Mouse (Mus musculus) heart, embryonic 11.5 days (tissue): ENCODE measurements at regions not wholly inside any gene's neighbourhood (a gene's known extent, or its start where the extent isn't known, plus 50 kb on each side); places are given as distances from the start of the nearest gene placed in this dataset.

ENCODE experiments used
- ATAC-seq: fragments of 200-750 bp; cut with Nextera tagmentation; replicated peaks from 2 replicates; pipeline ENCODE4 v1.8.0; 2017; ENCODE audit warnings: moderate library complexity; ENCODE audit not compliant: insufficient number of reproducible peaks, low FRiP score, low TSS enrichment
- H3K27ac ChIP-seq: fragments of 300-500 bp; sonication (generic); 2 replicates; pipeline ENCODE4 v1.5.1; 2014; ENCODE audit warnings: mild to moderate bottlenecking, low read depth, low read length
- H3K27me3 ChIP-seq: fragments of 300-500 bp; sonication (generic); 2 replicates; pipeline ENCODE4 v1.6.1; 2014; ENCODE audit warnings: mild to moderate bottlenecking, low read length, mixed read lengths; ENCODE audit not compliant: control insufficient read depth, insufficient read depth
- H3K36me3 ChIP-seq: fragments of 300-500 bp; sonication (generic); 2 replicates; pipeline ENCODE4 v1.6.1; 2014; ENCODE audit warnings: mild to moderate bottlenecking, low read length, moderate library complexity, mixed read lengths; ENCODE audit not compliant: control insufficient read depth, insufficient read depth
- H3K4me1 ChIP-seq: fragments of 300-500 bp; sonication (generic); 2 replicates; pipeline ENCODE4 v1.6.1; 2014; ENCODE audit warnings: low read length; ENCODE audit not compliant: control insufficient read depth, insufficient read depth
- H3K4me2 ChIP-seq: fragments of 300-500 bp; sonication (generic); 2 replicates; pipeline ENCODE4 v1.6.1; 2014; ENCODE audit warnings: mild to moderate bottlenecking, moderate library complexity
- H3K4me3 ChIP-seq: fragments of 300-500 bp; sonication (generic); 2 replicates; pipeline ENCODE4 v1.5.1; 2014; ENCODE audit warnings: low read depth, low read length
- H3K9ac ChIP-seq: fragments of 300-500 bp; sonication (generic); 2 replicates; pipeline ENCODE4 v1.6.1; 2014; ENCODE audit warnings: mild to moderate bottlenecking, low read depth, low read length, moderate library complexity
- H3K9me3 ChIP-seq: fragments of 300-500 bp; sonication (generic); replicated peaks from 2 replicates; pipeline ENCODE4 v1.6.1; 2016; ENCODE audit warnings: low read length; ENCODE audit not compliant: control insufficient read depth
- WGBS: fragments of 180-500 bp; shearing (Covaris S2); extraction: QIAGEN DNeasy Blood & Tissue Kit; methylation state at CpG from one replicate; pipeline ENCODE4 v1.1.7; 2014; ENCODE audit not compliant: insufficient replicate concordance; 5-methylcytosine and 5-hydroxymethylcytosine counted together

DNA sequence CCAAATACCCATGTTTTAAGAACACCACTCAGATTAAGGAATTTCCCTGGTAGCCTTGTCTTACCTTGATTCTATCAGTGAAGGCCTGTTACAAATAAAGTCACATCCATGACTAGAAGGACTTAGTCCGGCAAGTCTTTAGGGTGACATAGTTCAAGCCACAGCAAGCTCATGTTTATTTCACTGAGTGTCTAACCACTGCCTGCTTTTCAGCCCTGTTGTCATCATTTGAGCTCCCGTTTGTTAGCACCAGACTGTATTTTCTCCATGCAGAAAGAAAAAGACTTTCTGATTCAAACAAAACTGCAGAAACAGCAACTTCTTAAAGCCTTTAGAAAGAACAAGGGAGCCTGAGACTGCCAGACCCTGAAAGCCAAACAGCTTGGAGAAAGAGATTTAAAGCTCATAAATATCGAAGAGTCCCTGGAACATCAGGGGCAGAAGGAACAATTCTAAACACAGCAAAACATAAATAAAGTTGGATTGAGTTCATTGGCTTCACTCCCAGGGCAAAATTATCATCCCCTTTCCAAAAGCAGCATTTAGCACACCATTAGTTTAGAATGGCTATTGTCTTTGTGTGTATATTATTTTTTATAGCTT is 451.9 kb upstream of the Sptlc3 start:
- Histone ChIP-seq H3K4me1 (no peaks in the 10 kb centered on the region), H3K9me3 (no peaks in the 10 kb centered on the region), H3K36me3 (no peaks in the 10 kb centered on the region), H3K4me2 (no peak overlapping the region), H3K27ac (no peak overlapping the region), H3K9ac (no peak overlapping the region), H3K4me3 (no peak overlapping the region), H3K27me3 (no peaks in the 10 kb centered on the region)
- no peak for ATAC-seq
- 80% methylated on average over 3 of the region's 3 CpGs for WGBS

- H3K36me3 ChIP-seq, result no peaks in the 10 kb centered on the region
- ATAC-seq, result no peak
- no peaks in the 10 kb centered on the region for H3K27me3 ChIP-seq
- no peaks in the 10 kb centered on the region for H3K4me1 ChIP-seq
- no peak overlapping the region for H3K9ac ChIP-seq
- H3K4me3 ChIP-seq, result no peak overlapping the region
- no peak overlapping the region for H3K27ac ChIP-seq
- H3K4me2 ChIP-seq, result no peak overlapping the region
- no peaks in the 10 kb centered on the region for H3K9me3 ChIP-seq
- WGBS, result 80% methylated on average over 3 of the region's 3 CpGs
Observed at GRCm38 (mm10) chr2:139044684-139045083, 449.0 kb upstream of the Sptlc3 start.

GRCm38 (mm10) chr2:139055249-139055648 is 438.5 kb upstream of the Sptlc3 start:
- no peaks in the 10 kb centered on the region for H3K9me3 ChIP-seq
- 62% methylated on average over 2 of the region's 2 CpGs for WGBS
- H3K27ac ChIP-seq, result no peak overlapping the region
- no peaks in the 10 kb centered on the region for H3K4me1 ChIP-seq
- H3K4me3 ChIP-seq, result no peak overlapping the region
- no peak overlapping the region for H3K9ac ChIP-seq
- H3K4me2 ChIP-seq, result no peak overlapping the region
- ATAC-seq, result no peak
- no peaks in the 10 kb centered on the region for H3K36me3 ChIP-seq
- no peaks in the 10 kb centered on the region for H3K27me3 ChIP-seq

GRCm38 (mm10) chr2:139069276-139069961 is 424.3 kb upstream of the Sptlc3 start:
- H3K4me2 ChIP-seq, result no peak overlapping the region
- no peak overlapping the region for H3K4me3 ChIP-seq
- H3K27ac ChIP-seq, result no peak overlapping the region
- WGBS, result 79% methylated on average over 6 of the region's 6 CpGs
- H3K9me3 ChIP-seq, result no peaks in the 10 kb centered on the region
- H3K27me3 ChIP-seq, result no peaks in the 10 kb centered on the region
- H3K36me3 ChIP-seq, result no peaks in the 10 kb centered on the region
- no peak overlapping the region for H3K9ac ChIP-seq
- ATAC-seq, result no peak
- H3K4me1 ChIP-seq, result no peaks in the 10 kb centered on the region

DNA sequence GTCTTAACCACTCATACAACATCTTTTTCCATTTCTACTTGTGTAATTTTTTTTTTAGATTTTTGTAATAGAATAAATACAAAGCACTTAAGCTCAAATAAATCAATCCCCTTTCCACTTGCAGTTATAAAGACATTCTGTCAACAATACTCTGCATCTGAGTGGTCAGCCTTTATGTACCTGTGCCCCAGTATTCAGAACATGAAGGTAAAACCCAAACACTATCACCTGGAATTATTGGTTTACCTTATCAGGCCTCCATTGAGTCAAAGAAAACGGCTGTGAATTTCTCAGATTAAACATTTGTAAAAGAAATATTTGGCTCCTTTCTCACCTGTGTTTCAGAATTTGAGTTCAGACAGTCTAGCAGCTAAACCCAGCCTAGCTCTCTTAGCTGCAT is 422.0 kb upstream of the Sptlc3 start:
- Histone ChIP-seq H3K4me2 (no peak overlapping the region), H3K27me3 (no peaks in the 10 kb centered on the region), H3K9ac (no peak overlapping the region), H3K4me1 (no peaks in the 10 kb centered on the region), H3K4me3 (no peak overlapping the region), H3K36me3 (no peaks in the 10 kb centered on the region), H3K27ac (no peak overlapping the region), H3K9me3 (no peaks in the 10 kb centered on the region)
- WGBS, result 64% methylated on average over 1 of the region's 1 CpGs
- ATAC-seq, result no peak

DNA sequence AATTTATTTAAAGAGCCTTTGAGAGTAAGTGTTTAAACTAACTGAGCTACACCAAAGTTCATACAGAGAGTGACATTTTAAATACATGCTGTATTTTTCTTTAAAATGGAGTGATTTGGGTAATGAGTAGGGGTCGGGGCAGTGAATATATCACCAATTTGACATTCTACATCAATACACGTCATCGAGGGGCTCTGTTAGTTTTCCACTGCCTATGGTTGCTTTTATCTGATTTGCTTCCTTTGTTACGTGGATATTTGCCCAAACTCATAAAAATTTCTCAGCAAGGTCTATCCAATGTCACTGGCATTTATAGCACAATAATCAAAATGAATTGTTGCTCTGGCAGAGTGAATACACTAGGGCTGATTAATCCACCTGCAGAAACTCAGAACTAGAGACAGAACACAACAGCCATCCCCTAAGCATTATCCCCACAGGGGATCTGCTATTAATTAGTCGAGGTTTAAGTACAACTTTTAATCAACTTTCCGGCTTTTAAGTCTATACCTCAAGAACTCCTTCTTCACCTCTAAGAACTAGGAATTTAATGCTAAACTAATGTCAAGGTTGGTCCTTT is 400.1 kb upstream of the Sptlc3 start:
- H3K9me3 ChIP-seq, result no peaks in the 10 kb centered on the region
- H3K36me3 ChIP-seq, result no peaks in the 10 kb centered on the region
- H3K4me1 ChIP-seq, result no peaks in the 10 kb centered on the region
- H3K27me3 ChIP-seq, result no peaks in the 10 kb centered on the region
- H3K27ac ChIP-seq, result no peak overlapping the region
- no peak overlapping the region for H3K4me2 ChIP-seq
- ATAC-seq, result no peak
- H3K9ac ChIP-seq, result no peak overlapping the region
- 65% methylated on average over 6 of the region's 6 CpGs for WGBS
- H3K4me3 ChIP-seq, result no peak overlapping the region

DNA sequence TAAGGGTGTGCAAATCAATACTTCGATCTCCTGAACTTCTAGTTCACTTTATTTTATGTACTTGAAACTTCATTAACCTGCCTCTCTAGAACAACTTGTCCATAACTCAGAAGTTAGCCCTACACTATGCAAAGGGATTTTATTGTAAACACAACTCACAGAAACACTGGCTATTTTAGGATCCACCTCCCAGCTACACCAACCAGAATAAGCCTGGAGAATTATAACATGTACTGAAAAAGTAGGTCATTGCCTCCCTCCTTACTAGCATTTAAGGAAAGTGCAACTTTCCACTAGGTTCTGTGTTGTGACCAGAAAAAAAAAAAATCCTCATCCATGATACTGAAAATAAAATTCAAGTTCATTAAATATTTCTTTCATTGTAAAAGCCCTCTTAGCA is 382.0 kb upstream of the Sptlc3 start:
- no peak for ATAC-seq

GRCm38 (mm10) chr2:139114523-139114922 is 379.2 kb upstream of the Sptlc3 start:
- no peaks in the 10 kb centered on the region for H3K9me3 ChIP-seq
- H3K4me2 ChIP-seq, result no peak overlapping the region
- ATAC-seq, result no peak
- no peak overlapping the region for H3K9ac ChIP-seq
- no peaks in the 10 kb centered on the region for H3K4me1 ChIP-seq
- no peaks in the 10 kb centered on the region for H3K27me3 ChIP-seq
- H3K27ac ChIP-seq, result no peak overlapping the region
- no peak overlapping the region for H3K4me3 ChIP-seq
- no peaks in the 10 kb centered on the region for H3K36me3 ChIP-seq
- WGBS, result 83% methylated on average over 4 of the region's 4 CpGs

More for the DNA sequence above, 382.0 kb upstream of the Sptlc3 start:
- no peak overlapping the region for H3K4me3 ChIP-seq
- no peak overlapping the region for H3K4me2 ChIP-seq
- no peaks in the 10 kb centered on the region for H3K4me1 ChIP-seq
- no peak overlapping the region for H3K27ac ChIP-seq
- no peaks in the 10 kb centered on the region for H3K27me3 ChIP-seq
- H3K9ac ChIP-seq, result no peak overlapping the region
- 63% methylated on average over 1 of the region's 1 CpGs for WGBS
- no peaks in the 10 kb centered on the region for H3K36me3 ChIP-seq
- H3K9me3 ChIP-seq, result no peaks in the 10 kb centered on the region

DNA sequence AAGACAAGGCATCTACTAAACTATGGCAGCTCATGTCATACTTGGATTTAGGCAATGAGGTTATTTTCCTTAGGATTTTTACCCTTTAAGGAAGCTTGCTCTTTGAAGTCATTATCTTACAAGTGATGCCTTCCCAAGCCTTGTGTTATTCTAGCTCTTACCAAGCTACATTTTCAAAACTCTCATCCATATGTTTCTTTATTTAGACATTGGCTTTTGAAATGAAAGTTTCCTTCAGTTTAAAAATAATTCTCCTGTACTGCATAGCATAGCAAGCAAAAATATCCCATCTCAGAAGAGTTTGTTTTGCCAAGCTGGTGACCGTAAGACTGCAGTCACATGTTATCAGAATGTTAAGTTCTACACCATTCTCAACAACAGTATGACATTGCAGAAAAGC is 372.8 kb upstream of the Sptlc3 start:
- H3K4me1 ChIP-seq, result no peaks in the 10 kb centered on the region
- 76% methylated on average over 1 of the region's 1 CpGs for WGBS
- no peak overlapping the region for H3K27ac ChIP-seq
- no peak overlapping the region for H3K4me3 ChIP-seq
- H3K36me3 ChIP-seq, result no peaks in the 10 kb centered on the region
- no peak overlapping the region for H3K9ac ChIP-seq
- no peaks in the 10 kb centered on the region for H3K27me3 ChIP-seq
- ATAC-seq, result no peak
- H3K9me3 ChIP-seq, result no peaks in the 10 kb centered on the region
- H3K4me2 ChIP-seq, result no peak overlapping the region
